Mouse (Mus musculus) cerebellum, adult 9-11 months (tissue): ENCODE measurements around the gene Gcm1.
"Not testable (repeated sequence)": the region's sequence is repeated elsewhere in the genome, so short reads cannot be mapped to it uniquely, and the experiment has no call there.

ENCODE experiments used
- DNase-seq: peaks from one replicate; pipeline ENCODE4 v3.0.0; 2022

Gene Gcm1

DNA sequence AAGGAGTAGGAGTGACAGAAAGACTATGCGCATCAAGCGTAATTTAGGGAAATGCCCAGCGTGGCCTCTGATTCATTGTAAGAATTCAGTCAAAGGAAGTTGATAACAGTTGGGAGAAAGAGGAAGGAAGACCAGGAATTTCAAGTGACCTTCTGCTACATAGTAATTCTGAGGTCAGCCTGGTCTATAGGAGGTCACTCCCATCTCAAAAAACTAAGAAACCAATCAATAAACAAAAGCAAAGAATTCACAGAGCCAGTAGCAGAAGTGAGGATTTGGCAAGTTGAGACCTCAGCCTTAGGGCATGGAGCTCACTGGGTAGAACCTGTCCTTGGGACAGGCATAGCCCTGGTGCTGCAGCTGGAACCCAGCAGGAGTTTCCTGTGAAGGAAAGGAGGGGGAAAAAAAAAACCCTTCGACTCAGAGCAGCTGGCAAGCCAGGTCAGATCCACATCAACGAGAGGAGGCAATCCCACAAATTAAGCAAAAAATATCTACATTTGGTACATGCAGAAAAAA is 1.2 kb upstream of the Gcm1 start:
- no peak for DNase-seq

- DNase-seq, result no peak
Measured at GRCm38 (mm10) chr9:78053821-78054220, 2.1 kb downstream of the Gcm1 start.

GRCm38 (mm10) chr9:78054298-78054697 is 2.6 kb downstream of the Gcm1 start:
- DNase-seq, result no peak

DNA sequence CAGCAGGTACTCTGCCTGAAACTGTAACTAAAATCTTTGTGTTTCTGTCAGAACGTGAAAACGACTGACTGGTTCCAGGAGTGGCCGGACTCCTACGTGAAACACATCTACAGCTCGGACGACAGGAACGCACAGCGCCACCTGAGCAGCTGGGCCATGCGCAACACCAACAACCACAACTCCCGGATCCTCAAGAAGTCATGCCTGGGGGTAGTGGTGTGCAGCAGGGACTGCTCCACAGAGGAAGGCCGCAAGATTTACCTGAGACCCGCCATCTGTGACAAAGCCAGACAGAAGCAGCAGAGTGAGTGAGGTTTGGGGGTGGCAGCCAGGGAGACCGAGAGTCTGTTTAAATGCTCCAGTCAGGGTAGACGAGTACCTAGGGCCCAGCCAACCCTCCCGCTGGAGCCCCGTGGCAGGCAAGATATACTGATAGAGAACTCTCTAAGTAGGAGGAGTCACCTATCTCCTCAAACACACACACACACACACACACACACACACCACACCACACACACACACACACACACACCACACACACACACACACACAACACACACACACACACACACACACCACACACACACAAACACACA is 7.9 kb downstream of the Gcm1 start:
- DNase-seq, result no peak

DNA sequence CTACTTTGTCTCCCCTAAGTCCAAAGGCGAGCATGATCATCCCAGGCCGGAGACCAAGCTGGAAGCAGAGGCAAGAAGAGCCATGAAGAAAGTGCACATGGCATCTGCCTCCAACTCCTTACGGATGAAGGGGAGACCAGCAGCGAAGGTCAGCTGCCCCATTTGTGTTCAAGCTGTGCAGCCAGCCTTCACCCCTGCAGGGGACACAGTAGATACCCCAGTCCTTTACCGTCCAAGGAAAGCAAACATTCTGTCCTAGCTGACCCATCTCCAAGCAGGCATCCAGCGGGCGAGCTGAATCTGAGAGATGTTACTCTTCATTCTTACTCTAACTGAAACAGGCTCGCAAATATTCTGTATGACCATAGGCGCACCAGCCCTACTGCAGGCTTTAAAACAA is 10.7 kb downstream of the Gcm1 start:
- DNase-seq, result no peak

DNA sequence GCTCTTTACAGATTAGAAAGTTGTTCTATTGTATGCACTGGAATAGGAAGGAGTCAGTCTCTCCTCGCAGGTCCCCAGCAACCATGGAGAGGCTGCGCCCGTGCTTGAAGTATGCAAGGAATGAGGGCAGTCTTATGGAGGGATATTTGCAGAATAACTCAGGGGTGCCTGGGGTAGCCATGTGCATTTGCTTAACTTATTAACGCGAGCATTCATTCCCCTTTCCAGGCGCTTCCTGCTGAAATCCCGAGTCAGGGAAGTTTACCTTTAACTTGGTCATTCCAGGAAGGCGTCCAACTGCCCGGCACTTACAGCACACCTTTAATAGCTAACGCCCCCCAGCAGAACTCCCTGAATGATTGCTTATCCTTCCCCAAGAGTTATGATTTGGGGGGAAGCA is 12.4 kb downstream of the Gcm1 start:
- DNase-seq, result no peak

- no peak for DNase-seq
Measured at GRCm38 (mm10) chr9:78070496-78070895, 18.8 kb downstream of the Gcm1 start.

- no peak for DNase-seq
Measured at GRCm38 (mm10) chr9:78071626-78072025, 19.9 kb downstream of the Gcm1 start.

GRCm38 (mm10) chr9:78073291-78073690 is 21.6 kb downstream of the Gcm1 start:
- DNase-seq, result not testable (repeated sequence)

DNA sequence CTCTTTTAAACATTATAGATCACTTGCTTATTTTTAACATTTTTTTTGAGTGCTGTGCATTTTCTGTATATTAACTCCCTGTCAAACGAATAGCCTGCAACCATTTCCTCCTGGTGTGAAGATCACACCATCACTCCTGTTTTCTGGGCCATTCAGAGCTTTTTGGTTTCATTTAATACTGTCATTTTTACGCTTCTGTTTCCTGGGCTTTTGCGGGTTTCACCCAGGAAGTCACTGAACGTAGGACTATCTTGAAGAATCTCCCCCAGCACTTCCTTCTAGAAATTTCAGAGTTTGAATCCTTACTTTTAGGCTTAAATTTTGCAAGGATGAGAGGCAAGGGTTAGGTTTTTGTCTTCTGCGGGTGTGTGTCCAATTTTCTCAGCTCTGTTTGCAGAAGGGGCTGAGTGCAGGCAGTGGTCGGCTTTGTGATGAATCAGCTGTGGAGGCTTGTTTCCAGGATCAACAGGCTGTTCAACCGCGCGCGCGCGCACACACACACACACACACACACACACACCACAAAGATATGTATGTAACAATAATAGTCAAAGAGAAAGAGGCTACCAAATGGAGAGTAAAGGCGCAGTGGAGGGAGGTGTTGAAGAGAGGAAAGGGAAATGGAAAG is 22.1 kb downstream of the Gcm1 start:
- DNase-seq, result no peak

- no peak for DNase-seq
Measured at GRCm38 (mm10) chr9:78075256-78075655, 23.5 kb downstream of the Gcm1 start.

GRCm38 (mm10) chr9:78078240-78078639 is 26.5 kb downstream of the Gcm1 start:
- no peak for DNase-seq

DNA sequence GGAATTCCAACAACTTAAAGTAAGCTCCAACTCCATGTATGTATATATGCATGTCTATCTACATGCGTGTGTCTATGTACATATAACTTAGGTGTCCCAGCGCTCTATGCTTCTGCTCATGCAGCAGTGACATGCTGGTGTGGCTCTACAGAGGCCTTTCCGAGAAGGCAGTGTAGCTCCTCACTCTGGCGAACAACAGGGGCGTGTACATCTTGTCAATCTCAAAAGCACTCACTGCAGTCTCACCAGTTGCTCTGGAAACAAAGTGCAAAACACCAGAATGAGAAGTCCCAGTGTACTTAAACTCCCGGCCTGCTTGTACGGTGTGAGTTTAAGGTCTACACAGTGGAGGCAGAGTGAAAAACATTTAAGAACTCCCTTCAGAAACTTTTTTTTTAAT is 30.1 kb downstream of the Gcm1 start:
- no peak for DNase-seq

- no peak for DNase-seq
Measured at GRCm38 (mm10) chr9:78084341-78084740, 32.6 kb downstream of the Gcm1 start.

DNA sequence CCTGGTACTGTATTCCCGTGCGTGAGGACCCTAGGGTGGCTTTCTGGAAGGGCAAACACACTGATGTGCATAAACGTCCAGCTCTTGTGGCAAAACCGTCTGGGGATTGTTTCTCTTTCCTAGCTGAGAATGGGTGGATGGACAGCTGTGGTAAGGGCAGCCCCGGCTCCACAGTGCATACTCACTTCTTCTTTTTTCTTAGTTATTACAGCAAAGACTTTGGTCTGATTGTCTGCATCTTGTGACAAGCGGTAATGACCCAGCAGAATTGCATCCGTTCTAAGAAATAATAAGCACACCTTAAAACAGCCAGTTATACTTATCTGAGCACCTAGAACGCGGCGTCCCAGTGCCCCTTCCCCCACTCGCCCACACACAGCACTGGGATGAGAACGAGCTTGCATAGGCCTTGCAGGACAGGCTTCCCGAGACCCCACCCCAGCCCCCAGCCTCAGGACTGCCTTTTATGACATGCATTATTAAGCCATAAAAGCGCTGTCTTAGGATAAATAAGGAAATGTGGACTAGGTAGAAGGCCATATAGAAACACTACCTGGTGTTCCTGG is 34.1 kb downstream of the Gcm1 start:
- no peak for DNase-seq

GRCm38 (mm10) chr9:78087751-78088150 is 36.0 kb downstream of the Gcm1 start:
- no peak for DNase-seq

- DNase-seq, result no peak
Measured at GRCm38 (mm10) chr9:78088521-78088920, 36.8 kb downstream of the Gcm1 start.

GRCm38 (mm10) chr9:78088971-78089370 is 37.2 kb downstream of the Gcm1 start:
- no peak for DNase-seq

DNA sequence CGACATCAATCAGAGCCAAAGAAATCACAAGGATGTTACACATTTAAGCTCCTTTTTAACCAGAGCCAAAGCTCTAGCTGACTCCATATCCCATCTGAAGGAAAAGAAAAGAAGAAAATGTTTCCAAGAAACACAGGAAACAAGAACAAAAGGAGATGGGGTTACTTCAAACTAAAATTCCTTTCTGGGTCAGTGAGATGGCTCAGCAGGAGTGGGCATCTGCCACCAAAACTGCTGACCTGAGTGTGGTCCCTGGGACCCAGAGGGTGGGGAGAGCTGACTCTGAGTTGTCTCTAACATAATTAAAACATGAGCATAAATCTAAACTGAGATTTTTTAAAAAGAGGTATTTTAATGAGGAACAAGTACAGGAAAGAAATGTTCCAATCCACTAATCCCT is 38.2 kb downstream of the Gcm1 start:
- DNase-seq, result no peak

DNA sequence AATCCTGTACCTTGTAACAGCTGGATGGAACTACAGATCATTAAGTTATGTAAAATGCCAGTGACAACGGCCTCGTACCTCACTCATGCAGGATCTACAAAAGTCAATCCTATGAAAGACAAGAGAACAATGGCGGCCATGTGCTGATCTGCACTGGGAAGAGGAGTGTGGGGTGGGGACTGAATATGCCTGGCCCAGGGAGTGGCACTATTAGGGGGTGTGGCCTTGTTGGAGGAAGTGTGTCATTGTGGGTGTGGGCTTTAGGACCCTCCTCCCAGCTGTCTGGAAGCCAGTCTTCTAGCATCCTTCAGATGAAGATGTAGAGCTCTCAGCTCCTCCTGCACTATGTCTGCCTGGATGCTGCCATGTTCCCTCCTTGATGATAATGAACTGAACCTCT is 38.9 kb downstream of the Gcm1 start:
- no peak for DNase-seq

DNA sequence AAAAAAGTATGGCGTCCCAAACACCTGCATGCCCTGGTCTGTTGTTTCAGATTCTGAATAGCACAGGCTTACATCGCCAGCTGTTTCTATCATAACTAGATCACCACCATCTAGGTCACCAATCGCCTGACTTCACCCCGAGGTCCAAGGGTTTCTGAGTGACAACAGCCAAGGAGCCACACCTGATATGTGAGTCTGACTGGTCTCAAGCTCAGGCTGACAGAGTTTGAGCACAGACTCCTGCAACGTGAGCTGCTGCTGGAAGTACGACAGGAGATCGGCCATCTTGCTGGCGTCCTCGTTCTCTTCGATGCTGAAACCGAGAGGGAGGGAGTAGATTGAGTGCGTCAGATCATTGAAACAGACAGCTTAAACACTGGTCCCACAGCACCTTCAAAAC is 44.0 kb downstream of the Gcm1 start:
- DNase-seq, result no peak

DNA sequence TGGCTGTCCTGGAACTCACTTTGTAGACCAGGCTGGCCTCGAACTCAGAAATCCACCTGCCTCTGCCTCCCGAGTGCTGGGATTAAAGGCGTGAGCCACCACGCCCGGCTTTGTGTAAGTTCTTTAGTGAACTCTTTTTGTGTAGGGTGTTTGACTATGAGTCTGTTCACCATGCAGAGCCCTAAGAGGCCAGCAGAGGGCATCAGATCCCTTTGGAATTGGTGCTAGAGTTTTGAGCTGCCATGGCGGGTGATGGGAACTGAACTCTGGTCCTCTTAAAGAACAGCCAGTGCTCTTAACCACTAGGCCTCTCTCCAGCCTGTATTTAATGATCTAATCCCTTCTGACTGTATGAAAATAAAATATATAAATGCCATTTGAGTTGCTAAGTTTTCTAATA is 44.7 kb downstream of the Gcm1 start:
- DNase-seq, result no peak

DNA sequence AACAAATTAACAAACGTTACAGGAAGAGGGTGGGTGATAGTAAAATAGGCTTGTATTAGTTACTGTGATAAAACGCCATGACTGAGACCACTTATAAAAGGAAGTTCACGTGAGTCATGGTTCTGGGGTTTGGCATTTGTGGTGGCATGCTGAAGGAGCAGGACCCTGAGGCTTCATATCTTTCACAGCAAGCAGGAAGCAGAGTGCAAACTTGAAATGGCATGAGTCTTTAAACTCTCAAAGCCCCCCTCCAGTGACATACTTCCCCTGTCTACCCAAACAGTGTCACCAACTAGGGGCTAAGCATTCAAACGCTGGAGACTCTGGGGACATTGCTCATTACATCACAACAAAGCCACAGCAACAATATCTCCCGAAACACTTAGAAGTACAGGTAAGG is 49.2 kb downstream of the Gcm1 start:
- no peak for DNase-seq

- DNase-seq, result no peak
Measured at GRCm38 (mm10) chr9:78101431-78101830, 49.7 kb downstream of the Gcm1 start.
